Mouse (Mus musculus): ENCODE measurements around the gene Uqcrq.

DNA sequence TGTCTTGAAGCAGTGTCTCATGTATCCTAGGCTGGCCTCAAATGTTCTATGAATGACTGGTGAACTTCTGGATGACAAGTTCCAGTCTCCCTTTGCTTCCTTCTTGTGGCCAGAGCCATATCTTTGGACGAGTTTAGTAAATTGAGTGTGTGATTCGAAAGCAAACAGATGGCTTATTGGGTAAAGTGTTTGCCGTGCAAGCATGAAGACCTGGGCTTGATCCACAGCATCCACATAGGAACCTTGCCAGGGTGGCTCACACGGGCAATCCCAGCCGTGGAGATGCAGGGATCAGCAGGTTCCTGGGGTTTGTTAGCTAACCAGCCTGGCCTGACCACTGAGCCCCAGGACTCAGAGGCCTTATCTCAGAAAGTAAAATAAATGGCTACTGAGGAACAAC, 22.4 kb upstream of the Uqcrq start:
- TF ChIP-seq CTCF (IDR thresholded peaks at IDR 0.05; ENCODE audit: control insufficient read depth, insufficient read depth, insufficient read length) (no peak), MAX (IDR thresholded peaks at IDR 0.05) (no peak), USF1 (IDR thresholded peaks at IDR 0.05; ENCODE audit: low read depth) (no peak), MYOG (IDR thresholded peaks at IDR 0.05; ENCODE audit: control insufficient read depth, extremely low read depth, insufficient read length) (no peak), FOSL1 (IDR thresholded peaks at IDR 0.05; ENCODE audit: insufficient read depth, low read length, poor library complexity, severe bottlenecking) (no peak), CEBPB (IDR thresholded peaks at IDR 0.05; ENCODE audit: low read depth) (no peak), MYOD1 (IDR thresholded peaks at IDR 0.05; ENCODE audit: control insufficient read depth, insufficient read length, low read depth) (no peak)

Measured in C2C12 (cell line).